Mouse (Mus musculus): ENCODE data around the gene Trim75.

DNA sequence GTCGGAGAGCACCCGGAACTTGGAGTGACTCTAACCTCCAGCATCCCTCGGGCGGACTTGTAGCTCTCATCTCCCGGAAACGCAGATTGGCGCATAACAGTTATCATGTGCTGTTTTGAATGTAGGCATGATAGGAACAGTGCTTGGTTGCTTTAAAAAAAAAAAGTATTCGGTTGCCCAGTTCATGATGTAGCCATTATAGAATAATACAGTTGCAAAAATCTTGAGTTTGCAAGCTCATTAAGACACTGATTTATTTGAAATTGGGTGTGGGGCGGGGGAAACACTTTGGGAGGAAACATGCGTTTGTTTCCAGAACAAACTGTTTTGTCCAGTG is 40.0 kb downstream of the Trim75 start:
- TF ChIP-seq CTCF (IDR thresholded peaks at IDR 0.05) (no peak), POLR2A (IDR thresholded peaks at IDR 0.05; ENCODE audit: insufficient read depth, low read depth, low read length) (no peak), EP300 (IDR thresholded peaks at IDR 0.05; ENCODE audit: insufficient read depth, low read depth, low read length) (no peak)
